Mouse (Mus musculus) heart, adult 2 months (tissue): ENCODE measurements around the gene Taf5l.

Experiments used
- CTCF ChIP-seq: fragments of 200-600 bp; IDR thresholded peaks from 2 replicates; pipeline ENCODE4 v1.8.1; 2022; ENCODE audit warnings: antibody characterized with exemption, mild to moderate bottlenecking, moderate library complexity
- POLR2A ChIP-seq: fragments of 200-500 bp; IDR thresholded peaks from 2 replicates; pipeline ENCODE4 v1.6.1; 2011; ENCODE audit warnings: mild to moderate bottlenecking, low read depth, low read length, control low read depth; ENCODE audit not compliant: insufficient read depth

GRCm38 (mm10) chr8:123973495-123973894 is 47.7 kb downstream of the Taf5l start:
- TF ChIP-seq CTCF (no peak), POLR2A (no peak)
